Comparison of ENCODE assay signal across 8 mouse cellular contexts in the genomic region with DNA sequence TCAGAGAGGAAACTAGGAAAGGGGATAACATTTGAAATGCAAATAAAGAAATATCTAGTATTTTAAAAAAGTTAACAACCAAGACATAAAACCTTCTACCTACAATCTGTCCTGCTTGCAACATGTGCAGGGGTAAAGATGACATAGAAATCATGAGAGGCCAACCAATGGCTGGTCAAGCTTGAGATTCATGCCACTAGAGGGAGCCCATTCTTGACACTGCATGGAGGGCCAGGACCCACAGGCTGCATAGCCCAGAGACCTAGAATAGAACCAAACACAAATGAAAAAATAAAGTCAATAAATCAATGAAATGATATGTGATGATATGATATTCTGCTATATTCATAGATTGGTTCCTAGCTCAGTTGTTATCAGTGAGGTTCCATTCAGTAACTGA.
DNase-seq lines count a peak whose midpoint lies in the region; ATAC-seq and TF ChIP-seq lines count a peak whose summit lies in the region.

No protein-coding gene starts in this region.

- TF ChIP-seq EP300 in stomach, postnatal 0 days (optimal IDR thresholded peaks at IDR 0.05), result no peak

- no peak for DNase-seq in forebrain, postnatal 0 days
- no peak for DNase-seq in forebrain, embryonic 10.5 days (ENCODE audit: extremely low spot score, low spot score)
- peak; percentile 10 for DNase-seq in midbrain, postnatal 0 days (ENCODE audit: low spot score)
- no peak for DNase-seq in midbrain, embryonic 10.5 days (ENCODE audit: low spot score)
- peak; percentile 59 for DNase-seq in embryo, embryonic 11 days
- no peak for DNase-seq in stomach, postnatal 0 days (ENCODE audit: low spot score)
- DNase-seq in heart, postnatal 25 days (ENCODE audit: low spot score), result no peak

- H3K36me3 ChIP-seq in forebrain, postnatal 0 days (ENCODE audit: insufficient read depth), result no peaks in the 10 kb centered on the region
- H3K36me3 ChIP-seq in forebrain, embryonic 10.5 days (replicated peaks), result no peaks in the 10 kb centered on the region
- H3K36me3 ChIP-seq in midbrain, postnatal 0 days (ENCODE audit: insufficient read depth, low read length), result no peaks in the 10 kb centered on the region
- H3K36me3 ChIP-seq in midbrain, embryonic 10.5 days, result no peaks in the 10 kb centered on the region
- no peaks in the 10 kb centered on the region for H3K36me3 ChIP-seq in stomach, postnatal 0 days (ENCODE audit: control insufficient read depth, insufficient read depth, low read length)

- no peaks in the 10 kb centered on the region for H3K9me3 ChIP-seq in forebrain, postnatal 0 days (ENCODE audit: low read length)
- H3K9me3 ChIP-seq in forebrain, embryonic 10.5 days, result no peaks in the 10 kb centered on the region
- H3K9me3 ChIP-seq in midbrain, postnatal 0 days (ENCODE audit: low read length), result no peaks in the 10 kb centered on the region
- no peaks in the 10 kb centered on the region for H3K9me3 ChIP-seq in midbrain, embryonic 10.5 days (replicated peaks)
- no peaks in the 10 kb centered on the region for H3K9me3 ChIP-seq in stomach, postnatal 0 days (ENCODE audit: control insufficient read depth, low read length)

- H3K4me3 ChIP-seq in forebrain, postnatal 0 days (ENCODE audit: low read depth, low read length), result no peak overlapping the region
- no peak overlapping the region for H3K4me3 ChIP-seq in forebrain, embryonic 10.5 days
- no peak overlapping the region for H3K4me3 ChIP-seq in midbrain, postnatal 0 days (ENCODE audit: low read depth, low read length)
- no peak overlapping the region for H3K4me3 ChIP-seq in midbrain, embryonic 10.5 days
- H3K4me3 ChIP-seq in stomach, postnatal 0 days (ENCODE audit: low read depth, low read length), result no peak overlapping the region

- no peaks in the 10 kb centered on the region for H3K27me3 ChIP-seq in forebrain, postnatal 0 days (ENCODE audit: insufficient read depth, low read length)
- no peaks in the 10 kb centered on the region for H3K27me3 ChIP-seq in forebrain, embryonic 10.5 days (ENCODE audit: poor library complexity, severe bottlenecking)
- no peaks in the 10 kb centered on the region for H3K27me3 ChIP-seq in midbrain, postnatal 0 days (ENCODE audit: insufficient read depth, low read length)
- H3K27me3 ChIP-seq in midbrain, embryonic 10.5 days (ENCODE audit: low read depth, poor library complexity, severe bottlenecking), result no peaks in the 10 kb centered on the region
- H3K27me3 ChIP-seq in stomach, postnatal 0 days (ENCODE audit: control insufficient read depth, insufficient read depth, low read length), result no peaks in the 10 kb centered on the region

- no peak overlapping the region for H3K9ac ChIP-seq in forebrain, postnatal 0 days
- H3K9ac ChIP-seq in midbrain, postnatal 0 days (replicated peaks; ENCODE audit: low read length, poor library complexity, severe bottlenecking), result no peak overlapping the region
- H3K9ac ChIP-seq in stomach, postnatal 0 days (ENCODE audit: low read length), result no peak overlapping the region

- no peak overlapping the region for H3K4me2 ChIP-seq in forebrain, postnatal 0 days (ENCODE audit: low read depth)
- H3K4me2 ChIP-seq in midbrain, postnatal 0 days (ENCODE audit: low read depth, low read length, poor library complexity, severe bottlenecking), result no peak overlapping the region
- H3K4me2 ChIP-seq in stomach, postnatal 0 days (replicated peaks; ENCODE audit: low read depth), result no peak overlapping the region

- peak; percentile 26; the same call in 1 of the 2 replicates for TF ChIP-seq CTCF in forebrain, postnatal 0 days (IDR thresholded peaks at IDR 0.05; ENCODE audit: low read depth)
- peak; percentile 43 for TF ChIP-seq CTCF in midbrain, postnatal 0 days (IDR thresholded peaks at IDR 0.05)
- peak; percentile 64 for TF ChIP-seq CTCF in stomach, postnatal 0 days (IDR thresholded peaks at IDR 0.05; ENCODE audit: low read depth)

- no peak for ATAC-seq in forebrain, postnatal 0 days
- ATAC-seq in midbrain, postnatal 0 days (ENCODE audit: low FRiP score), result no peak
- no peak for ATAC-seq in stomach, postnatal 0 days (ENCODE audit: low FRiP score, low TSS enrichment)
- ATAC-seq in erythroid progenitor cell, adult 5-6 weeks (replicated peaks; ENCODE audit: low FRiP score, poor library complexity, severe bottlenecking), result no peak

- no peaks in the 10 kb centered on the region for H3K4me1 ChIP-seq in forebrain, postnatal 0 days (ENCODE audit: insufficient read depth)
- no peaks in the 10 kb centered on the region for H3K4me1 ChIP-seq in forebrain, embryonic 10.5 days
- H3K4me1 ChIP-seq in midbrain, postnatal 0 days (ENCODE audit: insufficient read depth, low read length), result no peaks in the 10 kb centered on the region
- no peaks in the 10 kb centered on the region for H3K4me1 ChIP-seq in midbrain, embryonic 10.5 days
- no peaks in the 10 kb centered on the region for H3K4me1 ChIP-seq in stomach, postnatal 0 days (replicated peaks; ENCODE audit: control insufficient read depth, insufficient read depth)

- H3K27ac ChIP-seq in forebrain, postnatal 0 days (ENCODE audit: low read depth, low read length), result no peak overlapping the region
- no peak overlapping the region for H3K27ac ChIP-seq in forebrain, embryonic 10.5 days
- H3K27ac ChIP-seq in midbrain, postnatal 0 days (ENCODE audit: low read depth, low read length), result no peak overlapping the region
- no peak overlapping the region for H3K27ac ChIP-seq in midbrain, embryonic 10.5 days (replicated peaks)
- H3K27ac ChIP-seq in stomach, postnatal 0 days (replicated peaks), result no peak overlapping the region

- intact Hi-C loops in heart, postnatal 25 days (cut with DNase I), result no loop called here

Comparison
In these comparisons a context has a peak if more than half of its experiments do, and no peak if none do; other contexts are left out.
1. DNase-seq: peak in midbrain, postnatal 0 days (single experiment) and embryo, embryonic 11 days (single experiment); none in forebrain, postnatal 0 days (single experiment), forebrain, embryonic 10.5 days (single experiment), midbrain, embryonic 10.5 days (single experiment), stomach, postnatal 0 days (single experiment) and heart, postnatal 25 days (single experiment).
2. Peak in every context shown above with its lines, with median percentiles within 50 percentile points of each other: CTCF ChIP-seq.